Mouse (Mus musculus) spleen, adult 18-20 months (tissue): ENCODE data around the gene Olfr95.
A peak's percentile ranks its signal among the peaks of the same experiment; 100 is the strongest.
"Not testable (repeated sequence)": the region's sequence is repeated elsewhere in the genome, so short reads cannot be mapped to it uniquely, and the experiment has no call there.

Experiments
- DNase-seq, 2 experiments: peaks; one replicate each; pipeline ENCODE4 v3.0.0; 2022; ENCODE audit warnings: mixed read lengths in 2 of 2

The Olfr95 gene

GRCm38 (mm10) chr17:37213018-37213417, at the start of gene Olfr95:
Gene Olfr95, minus strand, starts transcription at chr17:37213118.
- DNase-seq = no peak

- peak in 1 of 2 experiments; percentile 60 for DNase-seq
These were observed 37.6 kb upstream of the Olfr95 start for GRCm38 (mm10) chr17:37250544-37250943.

- no peak for DNase-seq
These were observed 36.5 kb upstream of the Olfr95 start for GRCm38 (mm10) chr17:37249460-37249859.

DNA sequence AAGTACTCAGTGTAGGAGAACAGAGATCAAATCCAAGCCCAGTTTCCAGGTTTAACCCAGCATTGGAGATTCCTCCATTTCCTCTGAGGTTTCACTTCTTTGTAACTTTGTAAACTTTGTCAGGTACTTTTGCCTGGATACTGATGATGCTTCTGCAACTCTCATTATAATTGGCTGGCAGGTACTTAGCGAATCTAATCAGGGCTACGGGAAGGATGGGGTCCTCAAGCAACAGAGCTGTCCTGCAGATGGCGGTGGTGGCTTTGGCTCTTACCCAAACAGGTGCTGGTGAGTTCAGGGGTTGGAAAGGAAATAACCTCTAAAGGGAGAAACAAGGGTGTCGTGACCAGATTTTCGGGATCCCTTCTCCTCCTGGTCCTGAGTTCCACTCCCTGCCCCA, 33.8 kb upstream of the Olfr95 start:
- DNase-seq = peak; percentile 63 to 72

DNA sequence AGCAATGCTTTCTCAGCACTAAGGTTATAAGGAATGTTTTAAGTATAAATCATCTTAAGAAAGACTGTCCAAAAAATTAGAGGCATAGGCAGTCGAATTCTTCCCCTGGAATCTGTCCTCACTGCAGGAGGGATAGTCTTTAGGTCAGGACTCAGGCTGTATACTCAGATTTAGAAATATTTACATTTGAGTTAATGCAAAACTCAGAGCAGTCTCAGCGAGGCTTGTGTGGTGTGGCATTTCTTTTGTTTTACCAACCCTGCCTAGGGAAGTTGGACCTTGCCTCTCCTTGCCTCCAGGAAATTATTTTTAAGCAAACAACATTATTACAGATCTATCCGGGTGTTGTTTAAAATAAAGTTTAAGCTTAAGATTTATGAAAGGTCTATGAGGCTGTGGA, 29.3 kb upstream of the Olfr95 start:
- DNase-seq = no peak

DNA sequence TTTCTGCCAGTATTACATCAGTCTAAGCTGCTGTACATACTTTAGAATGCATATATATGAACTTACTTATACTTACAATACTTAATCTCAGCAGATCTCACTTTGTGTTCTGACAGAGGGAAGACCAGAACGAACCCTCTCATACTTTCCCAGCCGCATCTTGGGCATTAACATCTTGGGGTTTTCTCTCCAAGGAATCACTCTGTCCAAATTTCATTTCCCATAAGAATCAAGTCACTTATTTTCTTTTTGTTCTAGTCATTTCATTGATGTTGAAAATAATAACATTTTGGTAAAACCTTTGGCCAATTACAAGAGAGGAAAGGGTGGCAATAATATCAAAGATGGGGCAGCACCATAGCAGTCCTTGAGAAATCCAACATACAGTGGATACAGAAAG, 24.3 kb upstream of the Olfr95 start, which contains the start of gene Olfr97:
Gene Olfr97, minus strand, starts transcription at position 101 of the 400 bp plus-strand sequence.
- DNase-seq = not testable (repeated sequence)

- no peak for DNase-seq
These were observed 9.0 kb upstream of the Olfr95 start for GRCm38 (mm10) chr17:37221879-37222278.

- DNase-seq = no peak
These were observed 6.9 kb upstream of the Olfr95 start, which contains the start of gene Olfr96 for GRCm38 (mm10) chr17:37219846-37220245. Gene Olfr96, plus strand, starts transcription at chr17:37220146.

DNA sequence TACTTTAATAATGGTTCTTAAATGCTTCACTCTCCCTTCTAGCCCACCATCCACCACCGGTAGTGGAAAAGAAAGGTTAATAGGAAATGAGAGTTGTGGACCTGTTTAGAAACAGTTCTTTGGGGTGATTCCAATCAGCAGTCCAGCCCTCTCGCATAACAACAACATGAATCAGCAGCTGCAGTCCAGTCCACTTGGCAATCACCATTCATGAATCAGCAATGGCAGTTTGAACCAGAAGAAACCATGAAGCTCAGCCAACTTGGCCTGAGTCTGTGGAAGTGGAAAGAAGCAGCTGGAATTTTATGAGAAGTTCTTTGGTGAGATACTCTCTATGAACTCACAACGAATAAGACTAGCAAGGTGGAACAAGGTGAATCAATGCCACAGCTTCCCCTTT, 5.6 kb upstream of the Olfr95 start:
- no peak for DNase-seq

GRCm38 (mm10) chr17:37210884-37211768, 1.8 kb downstream of the Olfr95 start:
- DNase-seq = no peak

DNA sequence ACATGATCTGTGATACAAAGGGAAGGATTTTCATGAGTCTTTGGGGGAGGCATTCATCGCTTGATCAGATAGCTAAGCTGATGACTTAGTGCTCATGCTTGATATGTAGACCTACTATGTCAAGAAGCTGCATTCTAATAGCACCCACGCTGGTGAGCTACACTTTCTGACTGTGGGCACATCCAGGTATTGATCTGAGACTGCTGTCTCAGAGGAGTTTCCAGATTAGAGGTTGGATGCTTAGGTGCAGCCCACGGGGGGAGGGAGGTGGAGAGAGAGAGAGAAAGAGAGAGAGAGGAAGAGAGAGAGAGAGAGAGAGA, 9.0 kb downstream of the Olfr95 start:
- no peak for DNase-seq

- peak; percentile 31 to 67 for DNase-seq
These were observed 9.6 kb downstream of the Olfr95 start for GRCm38 (mm10) chr17:37203206-37203916.

- no peak for DNase-seq
These were observed 12.0 kb downstream of the Olfr95 start, which contains the start of gene Olfr94 for GRCm38 (mm10) chr17:37200894-37201293. Gene Olfr94, minus strand, starts transcription at chr17:37200994.

DNA sequence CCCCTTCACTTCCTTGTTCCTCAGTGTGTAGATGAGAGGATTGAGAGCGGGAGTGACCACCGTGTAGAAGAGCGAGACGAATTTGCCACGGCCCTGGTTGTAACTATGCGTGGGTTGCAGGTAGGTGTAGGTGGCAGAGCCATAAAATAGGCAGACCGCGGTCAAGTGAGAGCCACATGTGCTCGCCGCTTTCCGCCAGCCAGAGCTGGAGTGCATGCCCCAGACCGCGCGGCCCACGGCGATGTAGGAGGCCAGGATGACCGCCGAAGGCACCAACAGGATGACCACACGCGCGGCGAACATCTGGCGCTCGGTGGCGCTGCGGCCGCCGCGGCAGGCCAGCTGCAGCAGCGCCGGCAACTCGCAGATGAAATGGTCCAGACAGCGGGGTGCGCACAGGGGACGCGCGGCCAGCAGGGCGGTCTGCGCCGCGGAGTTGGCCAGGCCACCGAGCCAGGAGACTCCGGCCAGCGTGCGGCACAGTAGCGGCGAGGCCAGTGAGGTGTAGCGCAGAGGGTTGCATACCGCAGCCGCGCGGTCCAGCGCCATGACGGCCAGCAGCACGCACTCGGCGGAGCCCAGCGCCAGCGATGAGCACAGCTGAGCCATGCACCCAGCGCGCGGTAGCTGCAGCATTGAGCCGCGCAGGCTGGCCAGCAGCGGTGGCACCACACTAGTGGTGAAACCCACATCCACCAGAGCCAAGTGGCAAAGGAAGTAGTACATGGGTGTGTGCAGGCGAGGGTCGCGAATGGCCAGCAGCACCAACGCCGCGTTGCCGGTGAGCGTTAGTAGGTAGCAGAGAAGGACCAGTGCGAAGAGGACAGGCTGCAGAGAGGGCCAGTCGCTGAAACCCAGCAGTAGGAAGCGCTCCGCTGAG, 15.8 kb downstream of the Olfr95 start:
- DNase-seq = no peak

- DNase-seq = no peak
These were observed 18.1 kb downstream of the Olfr95 start for GRCm38 (mm10) chr17:37194782-37195181.

- DNase-seq = no peak
These were observed 19.3 kb downstream of the Olfr95 start, which contains the start of gene Ubd for GRCm38 (mm10) chr17:37193656-37194055. Gene Ubd, plus strand, starts transcription at chr17:37193892.

- DNase-seq = no peak
These were observed 19.9 kb downstream of the Olfr95 start for GRCm38 (mm10) chr17:37193032-37193431.

DNA sequence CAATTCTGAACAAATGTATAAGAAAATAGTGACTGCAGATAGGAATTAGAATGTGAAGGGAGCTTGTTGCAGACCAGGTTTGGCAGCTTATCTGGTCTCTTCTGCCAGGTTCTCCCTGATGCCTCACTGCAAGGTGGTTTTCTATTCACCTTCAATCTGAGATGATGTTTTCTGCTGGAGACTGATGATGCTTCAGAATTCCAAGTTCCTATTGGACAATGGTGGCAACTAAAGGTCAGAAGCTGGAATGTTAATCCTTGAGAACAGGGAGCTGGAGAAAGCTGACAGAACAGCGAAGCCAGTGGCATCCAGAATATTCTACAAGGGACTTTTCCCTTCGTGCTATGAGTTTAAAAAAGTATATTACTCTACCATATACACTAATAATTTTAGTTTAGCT, 22.2 kb downstream of the Olfr95 start:
- no peak for DNase-seq

- DNase-seq = no peak
These were observed 27.4 kb downstream of the Olfr95 start for GRCm38 (mm10) chr17:37185474-37185873.

DNA sequence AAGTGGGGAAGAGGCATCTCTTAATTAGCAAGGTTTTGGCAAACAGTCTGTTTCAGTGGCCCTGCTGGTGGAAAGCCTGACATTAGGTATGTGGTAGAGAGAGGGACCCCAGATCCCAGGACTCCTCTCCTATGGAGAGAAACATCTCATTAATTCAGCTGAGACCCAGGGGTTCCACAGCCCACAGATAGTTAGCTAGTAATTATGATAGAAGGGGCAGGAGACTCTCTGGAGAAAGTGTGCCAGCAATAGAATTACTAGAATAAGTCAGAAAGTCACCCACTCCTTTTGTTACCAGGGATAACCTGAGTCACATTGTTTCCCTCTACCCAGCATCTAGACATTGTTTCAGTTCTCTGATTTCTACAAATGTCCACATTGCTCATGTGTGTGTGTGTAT, 51.5 kb downstream of the Olfr95 start, which contains the start of gene Olfr93:
Gene Olfr93, minus strand, starts transcription at position 101 of the 400 bp plus-strand sequence.
- no peak for DNase-seq
